18 mouse cellular contexts compared by ENCODE assay signal in the genomic region with DNA sequence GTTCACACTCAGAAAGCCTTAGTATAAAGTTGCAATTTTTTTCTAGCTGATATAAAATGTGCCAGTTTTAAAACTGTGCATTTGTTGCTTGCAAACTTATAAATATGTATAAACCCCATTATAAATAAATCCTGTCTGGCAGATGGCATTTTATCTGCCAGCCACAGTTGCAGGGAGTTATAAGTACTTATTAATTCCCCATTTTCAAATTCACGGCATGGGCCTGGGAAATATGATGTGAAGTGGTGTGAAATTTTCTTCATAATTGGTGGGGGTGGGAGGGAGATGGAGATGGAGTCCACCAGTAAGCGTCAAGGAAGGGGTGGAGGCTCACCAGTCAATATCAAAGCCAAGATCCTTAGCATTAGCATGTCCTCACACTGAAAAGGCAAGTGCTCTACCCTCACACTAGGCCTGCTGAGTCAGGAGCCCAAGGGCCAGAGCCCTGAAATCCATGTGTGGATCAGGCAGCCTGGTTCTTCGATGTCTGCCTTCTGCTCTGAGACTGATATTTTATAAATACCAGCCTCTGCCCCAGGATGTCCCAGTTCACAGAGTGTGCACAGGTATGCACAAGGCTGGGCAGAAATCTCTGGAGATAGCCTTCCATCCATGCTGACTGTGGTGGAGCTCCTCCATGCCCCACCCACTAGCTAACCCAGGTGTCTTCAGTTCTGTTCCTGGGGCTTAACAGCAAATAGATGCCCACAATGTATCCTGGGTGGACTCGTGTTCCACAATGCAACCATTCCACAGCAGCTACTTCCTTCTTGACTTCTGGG. TPM values are rescaled to one million over a fixed set of nuclear protein-coding genes. Genes with fewer than 3 reads are reported as not detected.
DNase-seq lines count a peak whose midpoint lies in the region; ATAC-seq and TF ChIP-seq lines count a peak whose summit lies in the region.
"Had no signal": no experiment of that assay in that cellular context is flagged by ENCODE, and none has a peak within 500 bp of the region (broad histone marks: within the 10 kb centered on the region; RNA-seq: fewer than 3 reads in every experiment).

No protein-coding gene starts in this region.

- peak; percentile 69 for ATAC-seq in forebrain, embryonic 15.5 days (replicated peaks)
- no peak for ATAC-seq in forebrain, embryonic 11.5 days (replicated peaks; ENCODE audit: low FRiP score)
- ATAC-seq in midbrain, embryonic 13.5 days = peak; percentile 62
- ATAC-seq in midbrain, postnatal 0 days (ENCODE audit: low FRiP score) = no peak
- ATAC-seq in midbrain, embryonic 14.5 days (ENCODE audit: low FRiP score, low TSS enrichment) = peak; percentile 21; the same call in 1 of the 2 replicates
- ATAC-seq: intestine, embryonic 16.5 days had no signal

- TF ChIP-seq CTCF in midbrain, postnatal 0 days (IDR thresholded peaks at IDR 0.05) = no peak

- peaks cover 14% of the 10 kb centered on the region for H3K4me1 ChIP-seq in forebrain, embryonic 15.5 days
- H3K4me1 ChIP-seq in forebrain, embryonic 11.5 days (replicated peaks; ENCODE audit: control insufficient read depth, insufficient read depth, low read length) = no peaks in the 10 kb centered on the region
- H3K4me1 ChIP-seq in midbrain, embryonic 13.5 days (replicated peaks) = no peaks in the 10 kb centered on the region
- no peaks in the 10 kb centered on the region for H3K4me1 ChIP-seq in midbrain, postnatal 0 days (ENCODE audit: insufficient read depth, low read length)
- peaks cover 3% of the 10 kb centered on the region; the same call in 1 of the 2 replicates for H3K4me1 ChIP-seq in midbrain, embryonic 14.5 days (ENCODE audit: control insufficient read depth, insufficient read depth, low read length)
- H3K4me1 ChIP-seq: embryonic facial prominence, embryonic 12.5 days; hindbrain, embryonic 15.5 days had no signal

- H3K4me3 ChIP-seq in forebrain, embryonic 15.5 days = no peak overlapping the region
- no peak overlapping the region for H3K4me3 ChIP-seq in forebrain, embryonic 11.5 days (ENCODE audit: low read depth, low read length)
- no peak overlapping the region for H3K4me3 ChIP-seq in midbrain, embryonic 13.5 days (replicated peaks)
- no peak overlapping the region for H3K4me3 ChIP-seq in midbrain, postnatal 0 days (ENCODE audit: low read depth, low read length)
- H3K4me3 ChIP-seq in midbrain, embryonic 14.5 days (replicated peaks; ENCODE audit: low read depth, low read length) = no peak overlapping the region
- H3K4me3 ChIP-seq: embryonic facial prominence, embryonic 12.5 days; heart, adult 2 months; heart, embryonic 15.5 days; hindbrain, embryonic 15.5 days had no signal

- no peaks in the 10 kb centered on the region for H3K36me3 ChIP-seq in forebrain, embryonic 15.5 days
- no peaks in the 10 kb centered on the region for H3K36me3 ChIP-seq in forebrain, embryonic 11.5 days (ENCODE audit: control insufficient read depth, insufficient read depth, low read length)
- no peaks in the 10 kb centered on the region for H3K36me3 ChIP-seq in midbrain, embryonic 13.5 days
- H3K36me3 ChIP-seq in midbrain, postnatal 0 days (ENCODE audit: insufficient read depth, low read length) = peaks cover 9% of the 10 kb centered on the region
- no peaks in the 10 kb centered on the region for H3K36me3 ChIP-seq in midbrain, embryonic 14.5 days (ENCODE audit: control insufficient read depth, insufficient read depth, low read length)
- H3K36me3 ChIP-seq: heart, embryonic 15.5 days; hindbrain, embryonic 15.5 days had no signal

- 66% methylated on average over 4 of the region's 4 CpGs for WGBS in forebrain, embryonic 15.5 days
- 88% methylated on average over 4 of the region's 4 CpGs for WGBS in forebrain, embryonic 11.5 days
- WGBS in midbrain, embryonic 13.5 days = 74% methylated on average over 4 of the region's 4 CpGs
- WGBS in midbrain, postnatal 0 days = 56% methylated on average over 4 of the region's 4 CpGs
- 63% methylated on average over 4 of the region's 4 CpGs for WGBS in midbrain, embryonic 14.5 days

- H3K9ac ChIP-seq in forebrain, embryonic 15.5 days (replicated peaks) = no peak overlapping the region
- H3K9ac ChIP-seq in forebrain, embryonic 11.5 days (ENCODE audit: low read length) = no peak overlapping the region
- no peak overlapping the region for H3K9ac ChIP-seq in midbrain, embryonic 13.5 days (replicated peaks)
- no peak overlapping the region for H3K9ac ChIP-seq in midbrain, postnatal 0 days (replicated peaks; ENCODE audit: low read length, poor library complexity, severe bottlenecking)
- no peak overlapping the region for H3K9ac ChIP-seq in midbrain, embryonic 14.5 days (replicated peaks; ENCODE audit: low read length)
- H3K9ac ChIP-seq: embryonic facial prominence, embryonic 12.5 days; heart, embryonic 15.5 days; hindbrain, embryonic 15.5 days had no signal

- H3K27ac ChIP-seq in forebrain, embryonic 15.5 days (replicated peaks) = peak overlapping the region; percentile 41; the same call in 1 of the 2 replicates
- H3K27ac ChIP-seq in forebrain, embryonic 11.5 days (ENCODE audit: low read depth, low read length) = no peak overlapping the region
- peak overlapping the region; percentile 31; the same call in 1 of the 2 replicates for H3K27ac ChIP-seq in midbrain, embryonic 13.5 days
- H3K27ac ChIP-seq in midbrain, postnatal 0 days (ENCODE audit: low read depth, low read length) = no peak overlapping the region
- peak overlapping the region; percentile 32; the same call in 1 of the 2 replicates for H3K27ac ChIP-seq in midbrain, embryonic 14.5 days (replicated peaks; ENCODE audit: low read depth, low read length)
- H3K27ac ChIP-seq: embryonic facial prominence, embryonic 12.5 days; heart, adult 2 months; heart, embryonic 15.5 days; hindbrain, embryonic 15.5 days had no signal

- no peaks in the 10 kb centered on the region for H3K27me3 ChIP-seq in forebrain, embryonic 15.5 days
- H3K27me3 ChIP-seq in forebrain, embryonic 11.5 days (ENCODE audit: control insufficient read depth, insufficient read depth, low read length) = no peaks in the 10 kb centered on the region
- no peaks in the 10 kb centered on the region for H3K27me3 ChIP-seq in midbrain, embryonic 13.5 days
- no peaks in the 10 kb centered on the region for H3K27me3 ChIP-seq in midbrain, postnatal 0 days (ENCODE audit: insufficient read depth, low read length)
- H3K27me3 ChIP-seq in midbrain, embryonic 14.5 days (ENCODE audit: control insufficient read depth, insufficient read depth, low read length) = no peaks in the 10 kb centered on the region
- H3K27me3 ChIP-seq: CH12.LX; embryonic facial prominence, embryonic 12.5 days; heart, embryonic 15.5 days; hindbrain, embryonic 15.5 days had no signal

- H3K4me2 ChIP-seq in forebrain, embryonic 15.5 days (replicated peaks) = no peak overlapping the region
- H3K4me2 ChIP-seq in forebrain, embryonic 11.5 days (ENCODE audit: low read depth, low read length, severe bottlenecking) = no peak overlapping the region
- H3K4me2 ChIP-seq in midbrain, embryonic 13.5 days (replicated peaks) = no peak overlapping the region
- H3K4me2 ChIP-seq in midbrain, postnatal 0 days (ENCODE audit: low read depth, low read length, poor library complexity, severe bottlenecking) = no peak overlapping the region
- H3K4me2 ChIP-seq in midbrain, embryonic 14.5 days (ENCODE audit: low read length) = no peak overlapping the region
- H3K4me2 ChIP-seq: embryonic facial prominence, embryonic 12.5 days; heart, embryonic 11.5 days; heart, embryonic 15.5 days; hindbrain, embryonic 15.5 days had no signal

- no peaks in the 10 kb centered on the region for H3K9me3 ChIP-seq in forebrain, embryonic 15.5 days
- no peaks in the 10 kb centered on the region for H3K9me3 ChIP-seq in forebrain, embryonic 11.5 days (ENCODE audit: control insufficient read depth, low read length)
- no peaks in the 10 kb centered on the region for H3K9me3 ChIP-seq in midbrain, embryonic 13.5 days
- no peaks in the 10 kb centered on the region for H3K9me3 ChIP-seq in midbrain, postnatal 0 days (ENCODE audit: low read length)
- no peaks in the 10 kb centered on the region for H3K9me3 ChIP-seq in midbrain, embryonic 14.5 days (ENCODE audit: control insufficient read depth, low read length)
- H3K9me3 ChIP-seq: embryonic facial prominence, embryonic 12.5 days; heart, embryonic 15.5 days; hindbrain, embryonic 15.5 days had no signal

- no peak for DNase-seq in forebrain, embryonic 11.5 days (ENCODE audit: low spot score)
- DNase-seq in midbrain, postnatal 0 days (ENCODE audit: low spot score) = no peak
- peak; percentile 51 for DNase-seq in midbrain, embryonic 14.5 days
- DNase-seq in cerebellum, adult 18-20 months = no peak
- DNase-seq in lung, postnatal 36 days = no peak
- DNase-seq: adrenal gland, adult 2 months; adrenal gland, postnatal 25 days; cerebellum, adult 8-10 months; cerebellum, postnatal 14 days; heart, adult 2 months had no signal

RNA-seq across cellular contexts. Expression of a gene that starts 17.4 kb away (rescaled TPM):
- 10.3 and 12.8 TPM in 2 replicates for polyA plus RNA-seq in forebrain, embryonic 15.5 days (2015; fragmentation: Nextera tagmentation; extraction: Ambion mirVana)
- 47.2 and 48.4 TPM in 2 replicates for polyA plus RNA-seq in forebrain, embryonic 11.5 days (2014; fragmentation: Nextera tagmentation; extraction: Ambion mirVana)
- polyA plus RNA-seq in midbrain, embryonic 13.5 days (2015; fragmentation: Nextera tagmentation; extraction: Ambion mirVana) = 10.2 and 10.4 TPM in 2 replicates
- total RNA-seq in midbrain, postnatal 0 days (2014; rRNA removed) = 9.5 and 9.6 TPM in 2 replicates
- polyA plus RNA-seq in midbrain, postnatal 0 days (2015; fragmentation: Nextera tagmentation; extraction: Ambion mirVana) = 7.0 and 7.3 TPM in 2 replicates
- 6.1 and 12.8 TPM in 2 replicates for polyA plus RNA-seq in midbrain, embryonic 14.5 days (2014; fragmentation: Nextera tagmentation; extraction: Ambion mirVana)

Comparison
In these comparisons a context has a peak if more than half of its experiments do, and no peak if none do; other contexts are left out.
1. ATAC-seq: peak in forebrain, embryonic 15.5 days (single experiment), midbrain, embryonic 13.5 days (single experiment) and midbrain, embryonic 14.5 days (single experiment); none in forebrain, embryonic 11.5 days (single experiment) and midbrain, postnatal 0 days (single experiment).
2. H3K27ac ChIP-seq: peak in forebrain, embryonic 15.5 days (single experiment), midbrain, embryonic 13.5 days (single experiment) and midbrain, embryonic 14.5 days (single experiment); none in forebrain, embryonic 11.5 days (single experiment) and midbrain, postnatal 0 days (single experiment).